Mouse (Mus musculus) small intestine, adult 2 months (tissue): ENCODE measurements around the gene Fam102a.

Experiments used
- CTCF ChIP-seq: fragments of 200-500 bp; IDR thresholded peaks from 2 replicates; pipeline ENCODE4 v1.5.1; 2012; ENCODE audit warnings: low read depth, mild to moderate bottlenecking, control low read depth, inconsistent platforms, low read length, moderate library complexity, mixed read lengths; ENCODE audit not compliant: insufficient replicate concordance, insufficient read length; ENCODE audit errors: extremely low read depth
- POLR2A ChIP-seq: fragments of 200-500 bp; IDR thresholded peaks from 2 replicates; pipeline ENCODE4 v1.6.1; 2012; ENCODE audit warnings: low read depth, mild to moderate bottlenecking, control low read depth, inconsistent platforms, low read length, moderate library complexity

- TF ChIP-seq CTCF (no peak), POLR2A (no peak)
These were observed 7.9 kb downstream of the Fam102a start for GRCm38 (mm10) chr2:32543031-32543449.
